Comparison of ENCODE assay signal across 23 mouse cellular contexts in genomic region chr13:30989710-30990109, GRCm38 (mm10). TPM values are rescaled to one million over a fixed set of nuclear protein-coding genes. Genes with fewer than 3 reads are reported as not detected.
DNase-seq lines count a peak whose midpoint lies in the region; ATAC-seq and TF ChIP-seq lines count a peak whose summit lies in the region.
"Had no signal": no experiment of that assay in that cellular context is flagged by ENCODE, and none has a peak within 500 bp of the region (broad histone marks: within the 10 kb centered on the region; RNA-seq: fewer than 3 reads in every experiment).

No protein-coding gene starts in this region.

- H3K36me3 ChIP-seq in lung, embryonic 15.5 days: no peaks in the 10 kb centered on the region
- H3K36me3 ChIP-seq in intestine, embryonic 15.5 days: no peaks in the 10 kb centered on the region
- no peaks in the 10 kb centered on the region for H3K36me3 ChIP-seq in small intestine, adult 2 months (ENCODE audit: control insufficient read depth, insufficient read depth, low read length)
- H3K36me3 ChIP-seq: embryonic facial prominence, embryonic 12.5 days; forebrain, embryonic 15.5 days; heart, embryonic 15.5 days; hindbrain, embryonic 10.5 days had no signal

- TF ChIP-seq POLR2A in small intestine, adult 2 months (IDR thresholded peaks at IDR 0.05; ENCODE audit: low read depth, low read length): no peak

- no peaks in the 10 kb centered on the region; the same call in none of the 2 replicates for H3K27me3 ChIP-seq in lung, embryonic 15.5 days
- no peaks in the 10 kb centered on the region for H3K27me3 ChIP-seq in intestine, embryonic 15.5 days (replicated peaks)
- no peaks in the 10 kb centered on the region for H3K27me3 ChIP-seq in small intestine, adult 2 months (ENCODE audit: control insufficient read depth, insufficient read depth, low read length)

- 0 out of 2 replicates have a peak overlapping the region, but pooled peaks have one; percentile 12 for H3K27ac ChIP-seq in lung, embryonic 15.5 days
- peak overlapping the region; percentile 58; the same call in 1 of the 2 replicates for H3K27ac ChIP-seq in intestine, embryonic 15.5 days
- 0 out of 2 replicates have a peak overlapping the region, but pooled peaks have one; percentile 11 for H3K27ac ChIP-seq in small intestine, adult 2 months (ENCODE audit: insufficient read depth, low read depth, low read length)
- H3K27ac ChIP-seq: embryonic facial prominence, embryonic 12.5 days; forebrain, embryonic 15.5 days; heart, adult 2 months; heart, embryonic 15.5 days; hindbrain, embryonic 10.5 days; hindbrain, embryonic 14.5 days had no signal

- no peak for ATAC-seq in lung, embryonic 15.5 days (ENCODE audit: borderline replicate concordance, extremely low read depth, low FRiP score, low TSS enrichment)
- ATAC-seq in intestine, embryonic 15.5 days: no peak; the same call in 1 of the 2 replicates
- ATAC-seq: forebrain, embryonic 15.5 days had no signal

- no peak overlapping the region for H3K4me2 ChIP-seq in lung, embryonic 15.5 days
- peak overlapping the region; percentile 26; the same call in 1 of the 2 replicates for H3K4me2 ChIP-seq in intestine, embryonic 15.5 days (replicated peaks)
- H3K4me2 ChIP-seq: embryonic facial prominence, embryonic 12.5 days; forebrain, embryonic 15.5 days; heart, embryonic 11.5 days; heart, embryonic 15.5 days; hindbrain, embryonic 14.5 days had no signal

- H3K4me3 ChIP-seq in lung, embryonic 15.5 days: no peak overlapping the region
- no peak overlapping the region for H3K4me3 ChIP-seq in intestine, embryonic 15.5 days (replicated peaks)
- H3K4me3 ChIP-seq in small intestine, adult 2 months (ENCODE audit: low read depth, low read length): no peak overlapping the region
- H3K4me3 ChIP-seq: embryonic facial prominence, embryonic 12.5 days; forebrain, embryonic 15.5 days; heart, adult 2 months; heart, embryonic 15.5 days; hindbrain, embryonic 10.5 days had no signal

- intact Hi-C loops in left cerebral cortex, postnatal 14 days (cut with DNase I): loop anchor here (5.0 kb wide), 1 partner anchor 628 kb away; no protein-coding TSS in a partner anchor

- H3K9ac ChIP-seq in lung, embryonic 15.5 days: no peak overlapping the region
- no peak overlapping the region for H3K9ac ChIP-seq in intestine, embryonic 15.5 days
- H3K9ac ChIP-seq: embryonic facial prominence, embryonic 12.5 days; forebrain, embryonic 15.5 days; heart, embryonic 15.5 days; hindbrain, embryonic 14.5 days had no signal

- DNase-seq in lung, adult 18-20 months: no peak
- DNase-seq in left cerebral cortex, postnatal 14 days (ENCODE audit: low spot score in 2 of 2): no peak
- DNase-seq in frontal cortex, postnatal 36 days (ENCODE audit: low spot score in 2 of 2): no peak
- DNase-seq: adrenal gland, adult 8-10 months; adrenal gland, postnatal 36 days; cerebellum, adult 8-10 months; cerebellum, postnatal 25 days; gastrocnemius, postnatal 10 days; heart, adult 2 months; heart, postnatal 14 days had no signal

- TF ChIP-seq CTCF in small intestine, adult 2 months (IDR thresholded peaks at IDR 0.05; ENCODE audit: extremely low read depth, insufficient read length, insufficient replicate concordance, low read depth, low read length): no peak

- peaks cover 27% of the 10 kb centered on the region for H3K4me1 ChIP-seq in lung, embryonic 15.5 days
- H3K4me1 ChIP-seq in intestine, embryonic 15.5 days (replicated peaks): no peaks in the 10 kb centered on the region
- no peaks in the 10 kb centered on the region; the same call in 1 of the 2 replicates for H3K4me1 ChIP-seq in small intestine, adult 2 months (ENCODE audit: control insufficient read depth, insufficient read depth, insufficient read length, low read length)

- WGBS in lung, embryonic 15.5 days: 64% methylated on average over 10 of the region's 10 CpGs
- 59% methylated on average over 10 of the region's 10 CpGs for whole genome bisulfite sequencing in intestine, embryonic 15.5 days
- WGBS in small intestine, adult 2 months: 76% methylated on average over 10 of the region's 10 CpGs

- H3K9me3 ChIP-seq in lung, embryonic 15.5 days: no peaks in the 10 kb centered on the region
- H3K9me3 ChIP-seq in intestine, embryonic 15.5 days: no peaks in the 10 kb centered on the region
- H3K9me3 ChIP-seq: embryonic facial prominence, embryonic 12.5 days; forebrain, embryonic 15.5 days; heart, embryonic 15.5 days; hindbrain, embryonic 10.5 days had no signal

RNA-seq across cellular contexts. Expression of gene Gm5447, which starts 15.7 kb away (rescaled TPM):
- 0.20 and 0.26 TPM in 2 replicates for polyA plus RNA-seq in lung, embryonic 15.5 days (2015; fragmentation: Nextera tagmentation; extraction: Ambion mirVana)
- 0.13 and 0.30 TPM in 2 replicates for polyA plus RNA-seq in intestine, embryonic 15.5 days (2015; fragmentation: Nextera tagmentation; extraction: Ambion mirVana)
- polyA plus RNA-seq in small intestine, adult 2 months (2012; rRNA removed): 0.06 TPM in 1 of 2 replicates, not detected in the other
- under 1 TPM in 1 of 2 experiments, not detected in 1; 0.20 TPM for total RNA-seq in left cerebral cortex, postnatal 14 days (2021)
- total RNA-seq: adrenal gland, postnatal 36 days; ES-E14; gastrocnemius, postnatal 10 days; gastrocnemius, postnatal 4 days; heart, adult 2 months; heart, postnatal 14 days had no signal
- polyA plus RNA-seq: cortical plate, adult 2 months; forebrain, embryonic 11.5 days; heart, adult 2 months; heart, embryonic 11.5 days; hindbrain, embryonic 10.5 days; hindbrain, embryonic 14.5 days had no signal

RNA-seq across cellular contexts. Expression of gene Exoc2, which starts 15.8 kb away (rescaled TPM):
- 36.8 and 39.3 TPM in 2 replicates for polyA plus RNA-seq in lung, embryonic 15.5 days (2015; fragmentation: Nextera tagmentation; extraction: Ambion mirVana)
- 24.6 and 27.9 TPM in 2 replicates for polyA plus RNA-seq in intestine, embryonic 15.5 days (2015; fragmentation: Nextera tagmentation; extraction: Ambion mirVana)
- polyA plus RNA-seq in small intestine, adult 2 months (2012; rRNA removed): 2.1 and 3.6 TPM in 2 replicates
- total RNA-seq in left cerebral cortex, postnatal 14 days (2021): 10 to 100 TPM; 41.6 to 41.8 TPM

RNA-seq across cellular contexts. Expression of gene Hus1b, which starts 42.2 kb away (rescaled TPM):
- not detected in 2 replicates for polyA plus RNA-seq in lung, embryonic 15.5 days (2015; fragmentation: Nextera tagmentation; extraction: Ambion mirVana)
- not detected in 2 replicates for polyA plus RNA-seq in intestine, embryonic 15.5 days (2015; fragmentation: Nextera tagmentation; extraction: Ambion mirVana)
- polyA plus RNA-seq in small intestine, adult 2 months (2012; rRNA removed): 0.10 TPM in 1 of 2 replicates, not detected in the other
- under 1 TPM; 0.47 to 0.59 TPM for total RNA-seq in left cerebral cortex, postnatal 14 days (2021)
- polyA plus RNA-seq: forebrain, embryonic 11.5 days; forebrain, embryonic 15.5 days; heart, adult 2 months; heart, embryonic 11.5 days; heart, embryonic 15.5 days; hindbrain, embryonic 10.5 days; hindbrain, embryonic 14.5 days had no signal
